24 mouse cellular contexts compared by ENCODE assay signal in the genomic region with DNA sequence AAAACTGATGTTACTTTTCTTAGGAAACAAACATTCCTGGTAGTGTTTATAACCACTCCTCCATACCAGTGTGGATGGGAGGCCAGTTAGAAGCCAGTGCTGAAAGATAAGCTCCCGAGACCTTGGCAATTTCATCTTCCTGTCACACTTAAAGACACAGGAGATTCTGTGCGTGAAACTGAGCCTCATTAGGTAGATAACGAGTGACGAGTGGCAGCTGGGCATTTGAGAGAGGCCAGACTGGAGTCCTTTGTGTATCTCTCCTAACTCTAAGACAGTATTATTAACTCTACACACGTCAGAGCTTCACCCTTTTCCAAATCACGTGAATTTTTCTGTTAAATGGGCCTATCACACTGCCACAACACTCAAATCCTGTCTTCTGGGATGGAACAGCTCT.
DNase-seq lines count a peak whose midpoint lies in the region; ATAC-seq and TF ChIP-seq lines count a peak whose summit lies in the region.
"Had no signal": no experiment of that assay in that cellular context is flagged by ENCODE, and none has a peak within 500 bp of the region (broad histone marks: within the 10 kb centered on the region; RNA-seq: fewer than 3 reads in every experiment).

No protein-coding gene starts in this region.

- no peaks in the 10 kb centered on the region for H3K4me1 ChIP-seq in hindbrain, embryonic 11.5 days (replicated peaks; ENCODE audit: control insufficient read depth, insufficient read depth, low read length)
- H3K4me1 ChIP-seq in hindbrain, embryonic 16.5 days (ENCODE audit: control insufficient read depth, insufficient read depth, low read depth, low read length) = no peaks in the 10 kb centered on the region
- H3K4me1 ChIP-seq in midbrain, embryonic 13.5 days (replicated peaks) = 0 out of 2 replicates have a peak, but pooled peaks cover 2% of the 10 kb centered on the region
- H3K4me1 ChIP-seq in midbrain, postnatal 0 days (ENCODE audit: insufficient read depth, low read length) = no peaks in the 10 kb centered on the region
- no peaks in the 10 kb centered on the region for H3K4me1 ChIP-seq in embryonic facial prominence, embryonic 10.5 days
- H3K4me1 ChIP-seq: embryonic facial prominence, embryonic 15.5 days; intestine, embryonic 15.5 days; limb, embryonic 10.5 days; liver, embryonic 15.5 days; lung, embryonic 15.5 days had no signal

- H3K9ac ChIP-seq in hindbrain, embryonic 11.5 days (ENCODE audit: low read depth, low read length) = no peak overlapping the region
- no peak overlapping the region for H3K9ac ChIP-seq in hindbrain, embryonic 16.5 days (ENCODE audit: low read depth, low read length)
- H3K9ac ChIP-seq in midbrain, embryonic 13.5 days (replicated peaks) = no peak overlapping the region
- no peak overlapping the region for H3K9ac ChIP-seq in midbrain, postnatal 0 days (replicated peaks; ENCODE audit: low read length, poor library complexity, severe bottlenecking)
- H3K9ac ChIP-seq: embryonic facial prominence, embryonic 15.5 days; hindbrain, embryonic 14.5 days; intestine, embryonic 15.5 days; liver, embryonic 15.5 days; lung, embryonic 15.5 days had no signal

- H3K27ac ChIP-seq in hindbrain, embryonic 11.5 days (ENCODE audit: low read depth, low read length) = no peak overlapping the region
- H3K27ac ChIP-seq in hindbrain, embryonic 16.5 days (ENCODE audit: low read depth, low read length) = no peak overlapping the region
- H3K27ac ChIP-seq in midbrain, embryonic 13.5 days = no peak overlapping the region
- H3K27ac ChIP-seq in midbrain, postnatal 0 days (ENCODE audit: low read depth, low read length) = no peak overlapping the region
- H3K27ac ChIP-seq in embryonic facial prominence, embryonic 10.5 days (replicated peaks) = no peak overlapping the region
- H3K27ac ChIP-seq: embryonic facial prominence, embryonic 15.5 days; intestine, embryonic 15.5 days; layer of hippocampus, adult 2 months; limb, embryonic 10.5 days; liver, embryonic 15.5 days; lung, embryonic 15.5 days; macrophage had no signal

- H3K36me3 ChIP-seq in hindbrain, embryonic 11.5 days (ENCODE audit: control insufficient read depth, insufficient read depth, low read length) = no peaks in the 10 kb centered on the region
- no peaks in the 10 kb centered on the region for H3K36me3 ChIP-seq in hindbrain, embryonic 16.5 days (ENCODE audit: control insufficient read depth, insufficient read depth, low read length)
- no peaks in the 10 kb centered on the region for H3K36me3 ChIP-seq in midbrain, embryonic 13.5 days
- no peaks in the 10 kb centered on the region for H3K36me3 ChIP-seq in midbrain, postnatal 0 days (ENCODE audit: insufficient read depth, low read length)
- no peaks in the 10 kb centered on the region for H3K36me3 ChIP-seq in embryonic facial prominence, embryonic 10.5 days (replicated peaks)
- H3K36me3 ChIP-seq: embryonic facial prominence, embryonic 15.5 days; intestine, embryonic 15.5 days; limb, embryonic 10.5 days; liver, embryonic 15.5 days; lung, embryonic 15.5 days had no signal

- no peak for DNase-seq in hindbrain, embryonic 11.5 days (ENCODE audit: low spot score)
- no peak for DNase-seq in midbrain, postnatal 0 days (ENCODE audit: low spot score)
- peak; percentile 15 for DNase-seq in c-Kit-positive CD71-positive TER-119-positive erythroid progenitor cells, embryonic 14.5 days (ENCODE audit: low spot score)
- DNase-seq in embryonic facial prominence, embryonic 10.5 days (ENCODE audit: low spot score) = peak; percentile 14
- no peak for DNase-seq in ovary, postnatal 36 days (ENCODE audit: low spot score)
- DNase-seq: adrenal gland, adult 2 months; cerebellum, adult 9-10 months; gastrocnemius, postnatal 25 days; heart, adult 18-20 months; kidney, adult 8-10 months; kidney, postnatal 25 days; liver; right cerebral cortex, postnatal 25 days had no signal

- H3K4me3 ChIP-seq in hindbrain, embryonic 11.5 days (ENCODE audit: low read depth, low read length) = no peak overlapping the region
- no peak overlapping the region for H3K4me3 ChIP-seq in hindbrain, embryonic 16.5 days (ENCODE audit: low read length)
- H3K4me3 ChIP-seq in midbrain, embryonic 13.5 days (replicated peaks) = no peak overlapping the region
- no peak overlapping the region for H3K4me3 ChIP-seq in midbrain, postnatal 0 days (ENCODE audit: low read depth, low read length)
- H3K4me3 ChIP-seq in embryonic facial prominence, embryonic 10.5 days = no peak overlapping the region
- H3K4me3 ChIP-seq: embryonic facial prominence, embryonic 15.5 days; intestine, embryonic 15.5 days; layer of hippocampus, adult 2 months; limb, embryonic 10.5 days; liver, embryonic 15.5 days; lung, embryonic 15.5 days had no signal

- H3K4me2 ChIP-seq in hindbrain, embryonic 11.5 days (replicated peaks; ENCODE audit: low read depth, low read length) = no peak overlapping the region
- no peak overlapping the region for H3K4me2 ChIP-seq in hindbrain, embryonic 16.5 days (ENCODE audit: low read length)
- no peak overlapping the region for H3K4me2 ChIP-seq in midbrain, embryonic 13.5 days (replicated peaks)
- no peak overlapping the region for H3K4me2 ChIP-seq in midbrain, postnatal 0 days (ENCODE audit: low read depth, low read length, poor library complexity, severe bottlenecking)
- H3K4me2 ChIP-seq: embryonic facial prominence, embryonic 15.5 days; hindbrain, embryonic 14.5 days; intestine, embryonic 15.5 days; liver, embryonic 15.5 days; lung, embryonic 15.5 days had no signal

- TF ChIP-seq CTCF in midbrain, postnatal 0 days (IDR thresholded peaks at IDR 0.05) = no peak

- WGBS in hindbrain, embryonic 11.5 days = 43% methylated on average over 6 of the region's 6 CpGs
- WGBS in hindbrain, embryonic 16.5 days = 35% methylated on average over 6 of the region's 6 CpGs
- 40% methylated on average over 6 of the region's 6 CpGs for WGBS in midbrain, embryonic 13.5 days
- WGBS in midbrain, postnatal 0 days = 47% methylated on average over 6 of the region's 6 CpGs
- 45% methylated on average over 6 of the region's 6 CpGs for WGBS in embryonic facial prominence, embryonic 10.5 days

- no peaks in the 10 kb centered on the region for H3K27me3 ChIP-seq in hindbrain, embryonic 11.5 days (ENCODE audit: control insufficient read depth, insufficient read depth, low read length)
- no peaks in the 10 kb centered on the region for H3K27me3 ChIP-seq in hindbrain, embryonic 16.5 days (replicated peaks; ENCODE audit: control insufficient read depth, insufficient read depth, low read length)
- H3K27me3 ChIP-seq in midbrain, embryonic 13.5 days = no peaks in the 10 kb centered on the region
- no peaks in the 10 kb centered on the region for H3K27me3 ChIP-seq in midbrain, postnatal 0 days (ENCODE audit: insufficient read depth, low read length)
- H3K27me3 ChIP-seq in embryonic facial prominence, embryonic 10.5 days (replicated peaks; ENCODE audit: low read depth, poor library complexity, severe bottlenecking) = no peaks in the 10 kb centered on the region
- H3K27me3 ChIP-seq: embryonic facial prominence, embryonic 15.5 days; intestine, embryonic 15.5 days; liver, embryonic 15.5 days; lung, embryonic 15.5 days had no signal

- ATAC-seq in hindbrain, embryonic 11.5 days (ENCODE audit: low FRiP score) = peak; percentile 33; the same call in 1 of the 2 replicates
- no peak for ATAC-seq in hindbrain, embryonic 16.5 days
- peak; percentile 64 for ATAC-seq in midbrain, embryonic 13.5 days
- no peak for ATAC-seq in midbrain, postnatal 0 days (ENCODE audit: low FRiP score)
- ATAC-seq: forebrain, embryonic 16.5 days; intestine, embryonic 15.5 days had no signal

- no peaks in the 10 kb centered on the region for H3K9me3 ChIP-seq in hindbrain, embryonic 11.5 days (ENCODE audit: control insufficient read depth, low read length)
- H3K9me3 ChIP-seq in hindbrain, embryonic 16.5 days (ENCODE audit: control insufficient read depth, low read length) = no peaks in the 10 kb centered on the region
- no peaks in the 10 kb centered on the region for H3K9me3 ChIP-seq in midbrain, embryonic 13.5 days
- H3K9me3 ChIP-seq in midbrain, postnatal 0 days (ENCODE audit: low read length) = no peaks in the 10 kb centered on the region
- no peaks in the 10 kb centered on the region for H3K9me3 ChIP-seq in embryonic facial prominence, embryonic 10.5 days
- H3K9me3 ChIP-seq: embryonic facial prominence, embryonic 15.5 days; intestine, embryonic 15.5 days; limb, embryonic 10.5 days; liver, embryonic 15.5 days; lung, embryonic 15.5 days had no signal

Comparison
In these comparisons a context has a peak if more than half of its experiments do, and no peak if none do; other contexts are left out.
1. ATAC-seq: peak in hindbrain, embryonic 11.5 days (single experiment) and midbrain, embryonic 13.5 days (single experiment); none in hindbrain, embryonic 16.5 days (single experiment) and midbrain, postnatal 0 days (single experiment).
2. DNase-seq: peak in c-Kit-positive CD71-positive TER-119-positive erythroid progenitor cells, embryonic 14.5 days (single experiment) and embryonic facial prominence, embryonic 10.5 days (single experiment); none in hindbrain, embryonic 11.5 days (single experiment), midbrain, postnatal 0 days (single experiment) and ovary, postnatal 36 days (single experiment).